Mouse (Mus musculus) left cerebral cortex, adult 2 months (tissue): ENCODE data around the gene Ankrd11. TPM values are rescaled to one million over a fixed set of nuclear protein-coding genes. Genes with fewer than 3 reads are reported as not detected.

Experiments
- DNase-seq, 2 experiments: peaks; one replicate each; pipeline ENCODE4 v3.0.0; 2021 to 2022; ENCODE audit warnings: low spot score in 2 of 2, mixed read lengths in 1 of 2; ENCODE audit errors: extremely low spot score in 1 of 2
- H3K27ac ChIP-seq: fragments of 200-600 bp; 2 replicates; pipeline ENCODE4 v1.8.1; 2022
- H3K4me3 ChIP-seq: fragments of 200-600 bp; 2 replicates; pipeline ENCODE4 v1.8.1; 2022
- CTCF ChIP-seq: fragments of 200-600 bp; IDR thresholded peaks from 2 replicates; pipeline ENCODE4 v1.8.1; 2022; ENCODE audit warnings: antibody characterized with exemption, mild to moderate bottlenecking, moderate library complexity
- intact Hi-C: fragments of 180-260 bp; cut with DNase I; formaldehyde crosslinking; loops from one replicate; pipeline ENCODE4 v1.15.1; 2025
- total RNA-seq, 2 experiments: library from RNA; stranded (reverse); gene quantifications; 2 replicates each; pipeline ENCODE4 v1.2.3; 2021

Gene Ankrd11
- total RNA-seq, 2 experiments from 2014 or later = 161 to 175 TPM

DNA sequence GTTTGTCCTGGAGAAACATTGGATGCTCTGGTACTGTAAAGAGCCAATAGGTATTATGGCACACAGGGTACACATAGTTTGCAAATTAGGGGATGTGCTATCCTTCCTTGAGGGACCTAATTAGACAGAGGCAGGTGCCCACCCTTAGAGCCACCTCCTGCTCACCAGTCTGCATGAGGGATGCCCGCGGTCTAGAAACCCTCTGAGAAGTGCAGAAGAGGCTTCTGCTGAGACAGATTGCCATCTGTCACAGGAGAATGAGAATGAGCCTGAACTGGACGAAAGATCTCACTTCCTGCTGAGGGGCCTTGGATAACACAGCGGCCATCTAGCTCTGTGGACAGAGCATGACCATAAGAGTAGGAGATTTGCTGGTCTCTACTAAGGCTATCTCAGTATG, 129.2 kb downstream of the Ankrd11 start:
- no peak overlapping the region for H3K4me3 ChIP-seq
- H3K27ac ChIP-seq = no peak overlapping the region
- intact Hi-C loops = no loop called here
- no peak for DNase-seq
- no peak for TF ChIP-seq CTCF

DNA sequence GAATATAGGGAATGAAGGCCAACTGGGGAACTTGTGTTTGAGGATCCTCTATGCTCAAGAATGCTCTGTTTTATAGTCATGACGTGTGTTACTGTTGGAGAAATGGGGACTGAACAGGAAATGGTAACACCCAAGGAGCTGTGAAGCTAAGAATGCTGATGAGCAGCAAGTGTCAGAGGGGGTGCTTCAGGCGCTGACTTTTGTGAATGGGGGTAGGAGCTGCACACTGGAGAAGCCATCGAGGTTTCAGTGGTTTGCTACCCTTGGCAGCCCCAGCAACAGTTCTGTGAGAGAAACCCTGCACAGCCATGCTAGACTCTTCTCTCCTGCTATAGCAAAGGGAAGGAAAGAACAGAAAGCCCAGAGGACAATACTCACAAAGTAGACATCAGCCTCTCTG, 129.9 kb downstream of the Ankrd11 start:
- intact Hi-C loops = no loop called here
- TF ChIP-seq CTCF = no peak
- no peak for DNase-seq
- Histone ChIP-seq H3K4me3 (no peak overlapping the region), H3K27ac (no peak overlapping the region)

DNA sequence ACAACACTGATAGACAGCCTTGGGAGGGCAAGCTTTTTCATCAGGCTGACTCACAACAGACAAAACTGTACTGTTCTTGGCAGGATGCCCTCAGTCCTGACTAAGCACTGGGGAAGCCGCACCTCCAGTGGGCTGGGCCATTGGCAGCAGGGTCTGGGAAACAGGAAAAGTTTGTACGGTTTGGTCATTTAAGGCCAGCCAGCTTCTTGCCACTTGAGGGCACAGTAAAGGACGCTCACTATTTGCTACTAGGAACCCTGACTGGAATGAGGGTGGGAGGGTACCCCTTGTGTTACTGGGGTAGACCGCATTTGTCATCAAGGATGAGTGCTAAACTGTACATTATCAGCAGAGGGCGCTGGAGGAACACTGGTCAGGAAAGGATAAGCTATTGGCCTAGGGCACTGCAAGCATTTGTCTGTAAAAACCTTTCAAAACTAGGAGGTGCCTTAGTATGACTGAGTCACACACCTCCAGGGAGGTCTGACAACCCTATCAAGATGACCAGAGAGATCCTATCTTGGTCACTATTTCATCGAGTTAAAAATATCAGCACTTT, 135.5 kb downstream of the Ankrd11 start:
- intact Hi-C loops = loop anchor here (1.0 to 2.0 kb wide), 3 partner anchors 136 to 196 kb away; partner anchors contain the start of genes Ankrd11 and Rpl13
- peak; percentile 86 to 87 for DNase-seq
- TF ChIP-seq CTCF = peak; percentile 96
- H3K27ac ChIP-seq = peak overlapping the region; percentile 84
- H3K4me3 ChIP-seq = no peak overlapping the region

DNA sequence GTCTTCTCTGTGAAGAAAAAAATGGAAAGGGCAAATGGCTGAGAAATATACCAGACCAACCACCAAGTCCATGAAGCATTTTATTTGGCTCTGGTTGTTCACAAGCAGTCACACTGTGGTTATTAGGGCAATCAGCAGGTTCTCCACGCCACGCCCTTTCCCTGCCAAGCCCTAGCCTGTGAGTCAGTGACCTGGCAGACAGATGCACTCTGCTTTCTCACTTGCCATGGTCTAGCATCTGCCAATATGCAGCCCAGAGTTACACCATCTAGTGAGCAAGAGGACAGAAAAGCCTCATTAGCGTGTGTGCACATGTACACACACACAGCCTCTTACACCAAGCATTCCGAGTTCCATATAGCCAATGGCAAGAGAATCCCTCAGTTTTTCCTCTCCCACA, 136.7 kb downstream of the Ankrd11 start:
- Histone ChIP-seq H3K27ac (no peak overlapping the region; the same call in 1 of the 2 replicates), H3K4me3 (no peak overlapping the region)
- intact Hi-C loops = no loop called here
- DNase-seq = no peak
- TF ChIP-seq CTCF = no peak

DNA sequence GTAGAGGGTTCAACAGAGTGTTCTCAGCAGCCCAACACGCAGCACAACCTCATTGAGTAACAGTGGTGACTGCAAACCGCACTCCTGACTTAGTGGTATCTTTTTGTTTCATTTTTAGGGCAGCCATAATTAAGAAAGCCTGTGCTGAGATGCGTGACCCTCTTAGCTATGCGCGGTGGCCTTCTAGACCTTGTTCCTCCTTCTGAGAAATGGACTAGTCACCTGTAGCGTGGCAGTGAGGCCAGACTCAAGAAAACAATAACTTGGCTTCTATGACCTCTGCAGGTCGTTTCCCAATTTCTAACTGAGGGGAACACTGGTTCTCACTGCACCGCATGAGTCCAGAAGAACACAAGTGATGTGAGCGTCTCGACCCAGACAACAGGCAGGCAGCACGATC, 137.6 kb downstream of the Ankrd11 start:
- no peak for TF ChIP-seq CTCF
- intact Hi-C loops = no loop called here
- Histone ChIP-seq H3K27ac (no peak overlapping the region; the same call in 1 of the 2 replicates), H3K4me3 (no peak overlapping the region)
- no peak for DNase-seq

DNA sequence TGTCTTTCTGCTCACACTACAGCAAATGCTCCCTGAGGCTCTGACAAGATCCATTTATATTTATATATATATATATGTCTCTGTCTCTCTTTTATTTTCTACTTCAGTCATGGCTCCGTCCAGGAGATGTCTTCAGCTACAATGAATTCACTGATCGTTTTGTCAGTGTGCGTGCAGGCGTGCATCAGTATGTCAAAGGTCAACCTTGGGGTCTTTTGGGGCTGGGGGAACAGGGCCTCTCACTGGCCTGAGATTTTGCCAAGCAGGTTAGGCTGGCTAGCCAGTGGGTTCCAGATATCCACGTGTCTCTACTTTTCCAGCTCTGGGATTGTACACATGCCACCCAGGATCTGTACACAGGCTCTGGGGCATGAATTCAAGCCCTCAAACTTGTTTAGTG, 139.1 kb downstream of the Ankrd11 start:
- Histone ChIP-seq H3K27ac (peak overlapping the region; percentile 61), H3K4me3 (no peak overlapping the region)
- intact Hi-C loops = no loop called here
- DNase-seq = no peak
- no peak for TF ChIP-seq CTCF

DNA sequence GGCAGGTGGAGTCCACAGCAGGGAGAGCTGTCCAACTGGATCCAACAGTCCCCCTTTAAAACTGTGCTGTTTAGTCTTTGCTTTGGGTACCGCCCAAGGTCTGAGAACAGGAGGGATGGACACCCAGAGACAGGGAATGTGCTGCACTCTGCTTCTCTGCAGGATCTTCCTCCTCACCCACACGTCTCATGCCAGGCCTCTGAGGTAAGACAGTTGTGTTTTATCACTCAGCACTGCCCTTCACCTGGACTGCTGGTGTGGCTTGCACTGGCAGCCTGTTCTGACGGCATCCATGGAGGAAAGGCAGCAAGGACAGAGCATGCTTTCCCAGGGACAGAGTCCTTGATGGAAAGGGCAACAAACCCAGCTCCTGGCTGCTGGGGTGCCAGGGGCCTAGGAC, 139.5 kb downstream of the Ankrd11 start:
- Histone ChIP-seq H3K27ac (peak overlapping the region; percentile 61), H3K4me3 (no peak overlapping the region)
- no peak for TF ChIP-seq CTCF
- DNase-seq = no peak
- intact Hi-C loops = no loop called here

DNA sequence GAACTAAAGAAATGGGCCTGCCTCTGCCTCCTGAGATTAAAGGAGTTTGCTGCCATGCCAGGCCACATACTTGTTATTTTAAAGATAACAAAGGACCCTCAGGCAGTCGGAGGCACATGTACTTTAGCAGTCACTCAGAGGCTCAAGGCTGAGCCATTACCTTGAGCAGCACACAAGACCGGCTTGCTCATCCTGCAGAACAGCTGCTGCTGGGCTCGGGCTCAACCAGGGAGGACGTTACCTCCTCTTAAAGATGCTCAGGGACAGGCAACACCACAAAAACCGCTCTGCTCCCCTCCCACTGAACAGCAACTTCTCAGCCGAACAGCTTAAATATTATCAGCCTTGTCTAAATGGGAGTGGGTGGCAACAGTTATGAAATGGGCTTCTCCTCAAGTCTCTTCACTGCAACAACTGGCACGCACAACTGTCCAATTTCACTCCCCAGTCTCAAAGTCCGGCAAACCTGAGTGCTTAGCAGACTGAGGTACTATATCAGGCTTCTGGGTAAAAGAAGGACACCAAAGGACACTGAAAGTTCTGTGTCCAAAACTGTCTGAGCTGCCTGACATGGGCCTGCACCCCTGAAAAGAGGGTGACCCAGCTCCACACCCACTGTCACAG, 140.1 kb downstream of the Ankrd11 start:
- no peak for DNase-seq
- intact Hi-C loops = no loop called here
- TF ChIP-seq CTCF = no peak
- H3K27ac ChIP-seq = peak overlapping the region; percentile 61
- no peak overlapping the region for H3K4me3 ChIP-seq

DNA sequence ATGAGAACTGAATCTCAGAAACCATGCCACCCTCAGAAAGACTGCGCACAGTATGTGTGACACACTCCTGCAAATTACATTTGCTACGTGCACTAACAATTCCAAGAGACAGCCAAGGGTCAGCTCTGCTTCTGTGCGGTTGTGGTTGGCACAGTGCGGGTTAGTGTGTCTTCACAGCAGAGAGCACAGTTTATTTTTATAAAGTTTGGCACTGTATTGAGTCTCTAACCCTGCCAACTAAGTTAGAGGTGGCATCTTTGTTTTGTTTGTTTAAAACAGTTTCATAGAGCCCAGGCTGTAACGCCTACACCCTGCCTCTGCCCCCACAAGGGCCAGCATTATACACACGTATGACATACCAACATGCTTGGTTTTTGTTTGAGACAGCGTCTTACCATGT, 140.6 kb downstream of the Ankrd11 start:
- Histone ChIP-seq H3K4me3 (no peak overlapping the region), H3K27ac (peak overlapping the region; percentile 47)
- intact Hi-C loops = no loop called here
- no peak for TF ChIP-seq CTCF
- DNase-seq = no peak

DNA sequence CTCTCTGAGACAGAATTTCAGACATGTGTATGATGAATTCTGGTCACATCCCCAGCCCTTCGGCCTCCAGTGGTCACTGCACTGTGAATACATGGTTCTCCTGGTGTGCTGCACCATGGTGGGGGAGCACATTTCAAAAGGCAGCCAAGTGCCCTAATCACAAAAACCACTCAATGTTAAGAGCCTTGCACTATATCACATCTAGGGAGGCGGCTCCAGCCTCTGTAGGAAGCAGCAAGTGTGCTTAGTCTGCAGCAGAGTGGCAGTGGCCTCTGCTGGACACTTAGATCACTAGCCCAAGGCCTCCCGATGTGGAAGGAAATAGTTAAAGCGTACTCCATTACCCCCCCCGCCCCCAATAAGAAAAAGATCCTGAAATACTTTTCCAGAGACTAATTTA, 143.0 kb downstream of the Ankrd11 start:
- no peak overlapping the region for H3K27ac ChIP-seq
- H3K4me3 ChIP-seq = no peak overlapping the region
- DNase-seq = no peak
- TF ChIP-seq CTCF = no peak
- intact Hi-C loops = no loop called here

DNA sequence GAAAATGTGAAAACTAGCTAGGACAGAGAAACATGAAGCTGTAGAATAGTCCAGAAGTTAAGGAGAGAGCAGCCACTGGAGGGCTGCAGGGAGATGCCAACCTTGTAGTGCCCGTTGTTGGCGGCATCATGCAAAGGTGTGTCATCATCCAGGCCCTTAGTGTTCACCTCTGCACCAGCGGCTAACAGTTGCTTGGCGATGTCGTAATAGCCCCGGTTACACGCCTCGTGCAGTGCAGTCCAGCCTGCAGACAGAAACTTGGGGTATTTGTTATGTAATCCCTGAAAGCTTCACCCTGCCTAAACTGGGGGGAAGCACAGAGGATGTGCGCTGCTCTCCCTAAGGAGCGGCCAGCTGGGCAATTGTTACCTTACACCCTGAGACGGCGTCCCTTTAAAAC, 143.6 kb downstream of the Ankrd11 start:
- no peak for TF ChIP-seq CTCF
- Histone ChIP-seq H3K27ac (no peak overlapping the region), H3K4me3 (no peak overlapping the region)
- no peak for DNase-seq
- intact Hi-C loops = no loop called here

DNA sequence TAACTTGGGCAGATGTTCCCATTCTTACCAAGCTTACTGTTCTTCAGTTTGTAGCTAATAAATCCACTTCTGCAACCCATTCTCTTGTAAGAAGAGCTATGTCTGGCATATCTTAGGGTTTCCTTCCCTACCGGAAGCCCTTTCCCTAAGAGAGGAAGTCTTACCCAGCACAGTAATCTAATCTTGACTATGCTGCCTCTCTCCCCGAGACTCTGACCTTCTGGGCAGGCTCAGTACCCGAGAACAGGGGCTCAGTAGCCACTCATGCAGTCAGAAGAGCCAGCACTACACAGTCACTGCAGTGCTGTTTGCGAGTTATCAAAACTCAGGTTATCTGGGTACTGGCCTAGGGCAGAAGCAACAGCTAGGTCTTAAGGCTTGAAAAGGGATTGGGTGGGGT, 144.1 kb downstream of the Ankrd11 start:
- no peak for DNase-seq
- Histone ChIP-seq H3K27ac (no peak overlapping the region), H3K4me3 (no peak overlapping the region)
- TF ChIP-seq CTCF = no peak
- intact Hi-C loops = no loop called here

DNA sequence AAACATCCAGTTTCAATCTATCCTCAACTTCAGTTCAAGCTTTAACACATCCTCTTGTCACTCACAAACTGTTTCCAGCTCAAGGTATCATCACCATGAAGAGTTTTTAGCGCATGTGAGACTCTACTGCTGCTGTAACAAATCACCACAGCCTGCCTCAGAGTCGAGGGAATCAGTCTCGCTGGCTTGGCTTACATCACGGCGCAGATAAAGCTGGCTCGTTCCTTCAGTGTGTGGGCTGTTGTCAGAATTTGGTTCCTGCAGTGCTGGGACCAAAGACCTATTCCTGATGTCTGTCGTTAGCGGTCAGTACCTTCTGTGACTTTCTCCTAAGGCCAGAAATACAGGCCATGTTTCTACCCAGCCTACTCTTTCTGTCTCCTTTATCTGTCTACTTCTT, 144.9 kb downstream of the Ankrd11 start:
- intact Hi-C loops = no loop called here
- no peak for DNase-seq
- no peak overlapping the region for H3K4me3 ChIP-seq
- H3K27ac ChIP-seq = no peak overlapping the region
- TF ChIP-seq CTCF = no peak
